Mouse (Mus musculus) cerebellum, adult 2 months (tissue): ENCODE measurements around the gene Fam198a. TPM values are rescaled to one million over a fixed set of nuclear protein-coding genes. Genes with fewer than 3 reads are reported as not detected.
A peak's percentile ranks its signal among the peaks of the same experiment; 100 is the strongest.

Experiments
- DNase-seq, 2 experiments: peaks; one replicate each; pipeline ENCODE4 v3.0.0; 2021
- H3K27ac ChIP-seq: fragments of 200-500 bp; 2 replicates; pipeline ENCODE4 v1.5.1; 2012; ENCODE audit warnings: low read length, control low read depth, inconsistent platforms; ENCODE audit not compliant: insufficient read depth
- H3K27me3 ChIP-seq: fragments of 200-500 bp; 2 replicates; pipeline ENCODE4 v1.6.1; 2012; ENCODE audit warnings: inconsistent platforms, mild to moderate bottlenecking, low read length, moderate library complexity; ENCODE audit not compliant: control insufficient read depth, insufficient read depth
- H3K4me1 ChIP-seq: fragments of 200-500 bp; 2 replicates; pipeline ENCODE4 v1.6.1; 2011; ENCODE audit warnings: low read length; ENCODE audit not compliant: control insufficient read depth, insufficient read depth
- H3K4me3 ChIP-seq: fragments of 200-500 bp; replicated peaks from 2 replicates; pipeline ENCODE3; 2011; ENCODE audit warnings: mild to moderate bottlenecking, low read depth, low read length, control low read depth; ENCODE audit not compliant: insufficient read depth
- CTCF ChIP-seq: fragments of 200-500 bp; IDR thresholded peaks from 2 replicates; pipeline ENCODE4 v1.5.1; 2011; ENCODE audit warnings: low read depth, mild to moderate bottlenecking, control low read depth, low read length, moderate library complexity, borderline replicate concordance; ENCODE audit not compliant: insufficient read depth
- POLR2A ChIP-seq: fragments of 200-500 bp; IDR thresholded peaks from 2 replicates; pipeline ENCODE4 v1.6.1; 2011; ENCODE audit warnings: low read length, control low read depth, borderline replicate concordance; ENCODE audit not compliant: insufficient read depth
- WGBS: fragments of 180-500 bp; shearing (Covaris S2); methylation state at CpG from one replicate; pipeline ENCODE4 v1.1.7; 2018; 5-methylcytosine and 5-hydroxymethylcytosine counted together
- polyA plus RNA-seq: library from polyadenylated mRNA; depleted of rRNA; stranded (reverse); fragments of >200 nt; gene quantifications from 2 replicates; pipeline ENCODE4 v1.2.3, GENCODE M21; 2012

Fam198a gene
- polyA plus RNA-seq, 1 experiment = 3.1 TPM

DNA sequence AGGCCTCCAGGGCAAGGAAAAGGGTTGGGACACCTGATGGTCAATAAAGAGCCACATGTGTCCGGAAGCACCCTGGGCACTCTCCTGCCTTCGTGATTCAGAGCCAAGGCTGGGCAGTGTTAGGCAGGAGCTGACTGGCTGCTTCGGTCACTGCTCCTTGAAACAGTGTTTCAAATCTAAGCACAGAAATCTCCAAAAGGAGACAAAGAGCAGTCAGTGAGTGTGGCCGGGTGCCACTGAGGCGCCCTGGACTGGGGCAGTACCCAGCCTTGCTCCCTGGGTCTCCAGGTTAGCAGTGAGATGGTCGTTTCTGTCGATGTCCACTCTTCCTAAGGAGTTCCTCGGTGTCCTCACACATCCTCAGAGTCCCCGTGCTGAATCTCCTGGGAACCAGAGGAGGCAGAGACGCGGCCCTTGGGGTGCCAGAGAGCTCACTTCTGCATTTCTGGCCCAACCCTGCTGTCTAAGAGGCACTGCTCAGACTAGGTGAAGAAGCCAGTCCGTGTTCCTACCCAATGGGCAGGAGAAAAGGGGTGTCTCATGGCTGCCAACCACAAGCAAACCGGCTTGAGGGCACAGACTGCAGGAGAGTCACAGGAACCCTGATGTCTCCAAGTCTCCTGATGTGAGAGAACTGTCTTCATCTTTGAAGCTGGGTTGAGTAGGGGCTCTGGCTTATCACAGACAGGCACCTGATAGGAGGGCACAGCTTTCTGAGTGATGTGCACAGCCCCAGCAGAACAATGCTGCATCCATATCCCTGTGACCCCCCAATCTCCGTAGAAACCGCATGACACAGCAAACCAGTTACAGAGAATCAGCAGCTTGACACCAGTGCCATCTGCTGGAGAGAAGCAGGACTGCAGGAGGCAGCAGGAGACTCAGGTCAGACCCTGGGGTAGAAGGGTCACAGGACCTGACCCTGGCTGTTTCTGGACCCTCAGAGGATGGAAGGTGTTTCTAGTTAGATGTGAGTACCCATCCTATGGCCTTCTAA, 34.0 kb downstream of the Fam198a start:
- Histone ChIP-seq H3K27ac (no peak overlapping the region), H3K4me3 (no peak overlapping the region), H3K4me1 (peaks cover 29% of the 10 kb centered on the region), H3K27me3 (no peaks in the 10 kb centered on the region)
- peak; percentile 99 for TF ChIP-seq CTCF
- TF ChIP-seq POLR2A = no peak
- peak; percentile 63 to 83 for DNase-seq
- WGBS = 59% methylated on average over 15 of the region's 15 CpGs

DNA sequence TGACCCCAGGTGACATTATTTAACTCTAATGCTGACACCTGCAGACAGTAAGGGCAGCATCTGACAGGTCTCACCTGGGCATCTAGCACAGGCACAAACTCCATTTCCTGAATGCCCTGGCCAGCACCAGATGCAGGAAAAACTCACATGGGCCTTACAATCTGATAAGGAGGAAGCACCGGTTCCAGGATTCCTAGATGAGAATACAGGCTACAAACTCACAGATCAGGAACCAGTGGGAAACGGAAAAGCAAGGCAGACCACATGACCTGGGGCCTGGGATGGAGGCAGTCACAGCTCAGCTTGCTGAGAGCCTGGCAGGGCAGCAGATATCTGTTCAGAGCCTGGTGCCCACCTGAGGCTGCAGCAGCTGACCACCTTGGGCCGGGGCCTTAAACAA, 38.1 kb downstream of the Fam198a start:
- peaks cover 38% of the 10 kb centered on the region for H3K4me1 ChIP-seq
- no peak overlapping the region for H3K4me3 ChIP-seq
- no peaks in the 10 kb centered on the region for H3K27me3 ChIP-seq
- TF ChIP-seq CTCF = no peak
- TF ChIP-seq POLR2A = no peak
- no peak for DNase-seq
- no peak overlapping the region for H3K27ac ChIP-seq
- 17% methylated on average over 3 of the region's 3 CpGs for WGBS

DNA sequence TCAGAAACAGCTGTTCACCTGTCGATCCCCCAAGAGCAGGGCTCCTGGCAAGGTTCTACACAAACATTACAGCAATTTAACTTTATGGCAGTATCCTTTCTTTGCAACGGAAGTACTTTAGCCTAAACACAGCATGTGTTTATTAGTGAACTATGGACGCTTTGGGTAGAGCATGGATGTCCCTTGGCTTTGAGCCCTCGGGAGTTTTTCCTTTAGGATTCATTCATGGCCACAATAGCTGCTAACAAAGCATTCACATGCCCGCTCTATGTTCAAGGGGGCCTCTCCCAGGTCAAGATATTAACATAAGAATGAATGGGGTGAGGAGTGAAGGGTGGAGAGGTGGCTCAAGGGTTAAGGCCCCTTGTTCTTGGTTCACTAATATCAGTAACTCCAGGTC, 38.7 kb downstream of the Fam198a start:
- Histone ChIP-seq H3K27me3 (no peaks in the 10 kb centered on the region), H3K4me3 (no peak overlapping the region), H3K4me1 (peaks cover 38% of the 10 kb centered on the region), H3K27ac (no peak overlapping the region)
- 36% methylated on average over 5 of the region's 5 CpGs for WGBS
- no peak for DNase-seq
- TF ChIP-seq CTCF = no peak
- no peak for TF ChIP-seq POLR2A

DNA sequence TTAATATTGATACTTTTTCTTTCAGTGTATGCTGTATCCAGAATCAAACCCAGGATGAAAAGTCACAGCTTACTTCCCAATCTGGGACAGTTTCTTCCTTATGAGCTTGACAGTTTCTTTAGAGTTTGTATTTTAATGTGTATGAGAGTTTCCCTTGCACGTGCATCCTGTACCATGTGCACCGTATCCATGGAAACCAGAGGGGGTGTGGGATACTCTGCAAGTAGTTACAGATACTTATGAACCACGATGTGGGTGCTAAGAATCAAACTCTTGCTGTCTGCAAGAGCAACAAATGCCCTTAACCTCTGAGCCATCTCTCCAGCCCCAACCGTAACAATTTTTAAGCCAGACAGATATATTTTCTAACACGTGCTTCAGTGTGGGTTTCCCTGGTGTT, 40.3 kb downstream of the Fam198a start:
- Histone ChIP-seq H3K4me1 (peaks cover 35% of the 10 kb centered on the region), H3K4me3 (no peak overlapping the region), H3K27me3 (no peaks in the 10 kb centered on the region), H3K27ac (no peak overlapping the region)
- 59% methylated on average over 5 of the region's 5 CpGs for WGBS
- no peak for TF ChIP-seq POLR2A
- TF ChIP-seq CTCF = no peak
- DNase-seq = no peak

DNA sequence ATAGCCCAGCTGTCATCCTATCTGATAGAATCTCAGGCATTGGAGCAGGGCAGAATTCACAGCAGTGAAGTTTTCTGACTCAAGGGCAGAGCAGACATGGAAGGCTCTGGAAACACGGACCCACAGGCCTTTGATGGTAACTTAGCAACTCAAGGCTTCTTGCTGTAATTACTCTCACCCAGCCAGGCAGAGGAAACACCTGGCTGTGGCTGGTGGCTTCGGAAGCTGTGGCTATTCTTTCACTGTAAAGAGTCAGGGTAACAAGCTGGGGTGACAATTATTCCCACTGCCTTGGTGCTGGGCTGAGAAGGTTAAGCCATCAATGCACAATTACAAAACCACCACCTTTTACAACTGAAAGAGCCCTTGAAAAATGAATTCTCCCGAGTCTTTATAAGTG, 42.3 kb downstream of the Fam198a start:
- H3K27me3 ChIP-seq = no peaks in the 10 kb centered on the region
- 82% methylated on average over 3 of the region's 3 CpGs for WGBS
- H3K27ac ChIP-seq = no peak overlapping the region
- peaks cover 32% of the 10 kb centered on the region for H3K4me1 ChIP-seq
- no peak for DNase-seq
- no peak overlapping the region for H3K4me3 ChIP-seq
- TF ChIP-seq POLR2A (no peak), CTCF (no peak)

DNA sequence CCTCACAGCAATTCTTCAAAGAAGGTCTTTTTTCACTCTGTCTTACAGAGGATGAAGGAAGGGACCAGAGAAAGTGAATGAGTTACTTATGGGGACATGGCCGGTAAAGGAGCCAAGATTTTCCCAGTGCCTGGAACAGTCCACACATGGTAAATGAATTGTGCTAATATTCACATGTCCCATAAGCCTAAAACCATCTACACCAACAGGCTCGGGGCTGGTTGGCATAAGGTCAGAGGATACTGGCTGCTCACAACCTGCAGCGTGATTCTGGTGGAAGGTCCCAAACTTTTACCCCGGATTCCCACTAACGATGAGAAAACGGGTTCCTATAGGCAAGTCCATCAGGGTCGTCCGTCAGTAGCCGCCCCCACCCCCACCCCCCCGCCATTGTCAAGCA, 44.3 kb downstream of the Fam198a start:
- H3K27ac ChIP-seq = no peak overlapping the region
- no peaks in the 10 kb centered on the region for H3K27me3 ChIP-seq
- DNase-seq = no peak
- TF ChIP-seq POLR2A = no peak
- TF ChIP-seq CTCF = no peak
- H3K4me3 ChIP-seq = peak overlapping the region; percentile 63
- peaks cover 21% of the 10 kb centered on the region for H3K4me1 ChIP-seq
- WGBS = 2% methylated on average over 10 of the region's 10 CpGs

DNA sequence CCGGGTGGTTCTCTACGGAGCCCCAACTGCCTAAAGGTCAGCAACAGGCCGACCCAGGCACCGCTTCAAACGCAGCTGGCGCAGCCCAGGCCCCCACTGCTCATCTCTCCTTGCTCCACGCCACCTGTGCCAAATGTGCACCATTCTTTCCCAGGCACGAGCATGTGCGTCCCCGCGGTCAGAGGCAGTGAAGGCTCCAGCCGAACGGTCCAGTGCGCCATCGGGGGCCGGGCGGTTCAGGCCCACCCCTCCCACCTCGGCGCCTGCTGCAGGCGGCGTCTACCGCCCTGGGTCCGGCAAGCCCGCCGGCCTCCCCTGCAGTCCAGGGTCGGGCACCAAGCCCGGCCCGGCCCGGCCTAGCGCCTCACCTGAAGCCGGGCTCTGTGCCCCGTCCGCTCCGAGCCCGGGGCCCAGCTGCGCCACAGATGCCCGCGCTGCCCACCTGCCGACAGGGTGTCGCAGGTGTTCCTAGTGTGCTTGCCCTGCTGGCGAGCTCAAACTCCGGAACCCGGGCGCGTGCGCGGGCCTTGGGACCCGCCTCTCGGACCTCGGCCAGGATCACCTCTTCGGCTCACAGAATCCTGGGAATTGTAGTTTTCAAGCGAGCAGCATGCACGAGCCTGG, 44.8 kb downstream of the Fam198a start:
- peak; percentile 94 for DNase-seq
- WGBS = under 1% methylated on average over 53 of the region's 53 CpGs
- TF ChIP-seq CTCF (no peak), POLR2A (peak; percentile 73; the same call in 1 of the 2 replicates)
- Histone ChIP-seq H3K27me3 (no peaks in the 10 kb centered on the region), H3K4me1 (peaks cover 16% of the 10 kb centered on the region), H3K4me3 (peak overlapping the region; percentile 63), H3K27ac (peak overlapping the region; percentile 49)
